Mouse (Mus musculus) thymus, adult 2 months (tissue): ENCODE measurements around the gene Hipk4.

Experiments used
- CTCF ChIP-seq: fragments of 200-500 bp; IDR thresholded peaks from 2 replicates; pipeline ENCODE4 v1.5.1; 2012; ENCODE audit warnings: mild to moderate bottlenecking, control low read depth, low read length, moderate library complexity, borderline replicate concordance; ENCODE audit not compliant: control insufficient read depth, poor library complexity, insufficient read depth; ENCODE audit errors: extremely low read depth
- POLR2A ChIP-seq: fragments of 200-500 bp; IDR thresholded peaks from 2 replicates; pipeline ENCODE4 v1.6.1; 2012; ENCODE audit warnings: mild to moderate bottlenecking, low read length, control low read depth, moderate library complexity; ENCODE audit not compliant: control insufficient read depth, poor library complexity, insufficient read depth; ENCODE audit errors: extremely low read depth

GRCm38 (mm10) chr7:27543065-27543464 is 20.0 kb downstream of the Hipk4 start:
- TF ChIP-seq POLR2A (no peak), CTCF (no peak)
